ENCODE assay signal across 22 mouse cellular contexts in genomic region chr4:141469343-141469742, GRCm38 (mm10). TPM values are rescaled to one million over a fixed set of nuclear protein-coding genes. Genes with fewer than 3 reads are reported as not detected.
"Had no signal": no experiment of that assay in that cellular context is flagged by ENCODE, and none has a peak within 500 bp of the region (broad histone marks: within the 10 kb centered on the region; RNA-seq: fewer than 3 reads in every experiment).

No protein-coding gene starts in this region.

- H3K27me3 ChIP-seq: lung, embryonic 15.5 days; megakaryocyte, embryonic 14.5 days; midbrain, embryonic 13.5 days; midbrain, embryonic 15.5 days; neural tube, embryonic 12.5 days; stomach, embryonic 15.5 days had no signal

- DNase-seq: liver, postnatal 0 days; lung, adult 2 months; lung, postnatal 14 days; lung, postnatal 36 days; right cerebral cortex, postnatal 14 days; thymus, adult 2 months; thymus, postnatal 25 days; thymus, postnatal 4 days had no signal

- H3K27ac ChIP-seq: lung, embryonic 15.5 days; macrophage; midbrain, embryonic 15.5 days; neural tube, embryonic 12.5 days; stomach, embryonic 15.5 days; stomach, postnatal 0 days had no signal

- H3K4me1 ChIP-seq: lung, embryonic 15.5 days; midbrain, embryonic 13.5 days; midbrain, embryonic 15.5 days; neural tube, embryonic 12.5 days had no signal

- H3K9me3 ChIP-seq: lung, embryonic 15.5 days; midbrain, embryonic 13.5 days; midbrain, embryonic 15.5 days; neural tube, embryonic 12.5 days; stomach, embryonic 15.5 days had no signal

- H3K4me3 ChIP-seq: lung, embryonic 15.5 days; megakaryocyte, embryonic 14.5 days; midbrain, embryonic 13.5 days; midbrain, embryonic 15.5 days; neural tube, embryonic 12.5 days; stomach, embryonic 15.5 days had no signal

- ATAC-seq: liver, postnatal 0 days; lung, postnatal 0 days; midbrain, embryonic 13.5 days; midbrain, embryonic 15.5 days had no signal

- H3K4me2 ChIP-seq: lung, embryonic 15.5 days; midbrain, embryonic 11.5 days; midbrain, embryonic 13.5 days; midbrain, embryonic 15.5 days; neural tube, embryonic 12.5 days; stomach, embryonic 15.5 days had no signal

- H3K9ac ChIP-seq: liver, postnatal 0 days; lung, embryonic 15.5 days; midbrain, embryonic 13.5 days; midbrain, embryonic 15.5 days; neural tube, embryonic 12.5 days; stomach, embryonic 15.5 days had no signal

RNA-seq across cellular contexts. Expression of gene Srarp, which starts 33.4 kb away (rescaled TPM):
- total RNA-seq: megakaryocyte progenitor cell, adult 5-6 weeks; neutrophil, adult 5-6 weeks had no signal
- polyA plus RNA-seq: liver, postnatal 0 days; lung, embryonic 15.5 days; lung, postnatal 0 days; macrophage; midbrain, embryonic 11.5 days; midbrain, embryonic 13.5 days; neural tube, embryonic 12.5 days; spleen, adult 2 months; stomach, embryonic 15.5 days; stomach, postnatal 0 days had no signal

RNA-seq across cellular contexts. Expression of gene Hspb7, which starts 48.8 kb away (rescaled TPM):
- total RNA-seq: megakaryocyte progenitor cell, adult 5-6 weeks; neutrophil, adult 5-6 weeks had no signal
- polyA plus RNA-seq: macrophage; midbrain, embryonic 11.5 days; midbrain, embryonic 13.5 days; midbrain, embryonic 15.5 days; neural tube, embryonic 12.5 days had no signal

RNA-seq across cellular contexts. Expression of gene Clcnkb, which starts 53.5 kb away (rescaled TPM):
- total RNA-seq: megakaryocyte progenitor cell, adult 5-6 weeks; neutrophil, adult 5-6 weeks had no signal
- polyA plus RNA-seq: liver, postnatal 0 days; lung, adult 2 months; lung, embryonic 15.5 days; lung, postnatal 0 days; macrophage; midbrain, embryonic 11.5 days; midbrain, embryonic 13.5 days; midbrain, embryonic 15.5 days; neural tube, embryonic 12.5 days; neural tube, embryonic 14.5 days; stomach, embryonic 15.5 days; stomach, postnatal 0 days had no signal
